Comparison of ENCODE assay signal across 9 mouse cellular contexts in the genomic region with DNA sequence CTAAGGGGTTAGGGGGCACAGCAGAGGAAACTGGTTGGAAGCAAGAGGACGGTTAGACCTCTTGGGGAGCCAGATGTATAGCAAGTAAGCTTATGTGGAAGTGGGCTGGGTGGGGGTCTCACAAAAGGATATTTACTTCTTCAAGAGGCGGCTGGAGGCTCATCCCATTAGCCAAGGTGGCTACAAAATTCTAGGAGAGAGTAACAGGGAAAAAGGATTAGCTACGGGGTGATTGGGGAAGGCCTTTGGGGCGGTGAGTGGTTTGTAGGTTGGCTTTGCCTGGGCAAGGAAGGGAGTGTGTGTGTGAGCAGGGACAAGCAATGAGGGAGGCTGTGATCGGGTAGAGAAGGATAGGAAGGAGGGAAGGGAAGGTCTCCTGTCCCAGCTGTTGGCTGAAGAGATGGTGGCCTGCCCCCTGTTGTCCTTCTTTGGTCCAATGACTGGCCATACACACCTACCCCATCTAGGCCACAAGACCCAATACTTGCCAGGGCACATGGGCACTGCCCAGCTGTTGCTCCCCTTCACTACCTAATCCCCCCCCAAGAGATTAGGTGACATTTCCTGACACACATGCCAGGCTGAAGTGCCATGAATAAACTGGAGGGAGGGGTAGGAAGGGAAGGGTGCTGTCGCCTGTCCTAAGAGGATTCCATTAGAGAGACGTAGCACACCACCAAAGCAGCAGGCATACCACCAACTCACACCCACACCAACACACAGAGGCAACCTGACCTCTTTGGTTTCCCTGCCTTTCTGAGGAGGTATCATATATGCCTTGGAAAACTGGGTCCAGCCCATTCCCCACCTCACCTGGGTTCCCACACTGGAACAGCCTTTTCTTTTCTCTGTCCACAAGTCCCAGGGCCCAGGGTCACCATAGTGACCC. TPM values are rescaled to one million over a fixed set of nuclear protein-coding genes. Genes with fewer than 3 reads are reported as not detected.
DNase-seq lines count a peak whose midpoint lies in the region; ATAC-seq and TF ChIP-seq lines count a peak whose summit lies in the region.
"Had no signal": no experiment of that assay in that cellular context is flagged by ENCODE, and none has a peak within 500 bp of the region (broad histone marks: within the 10 kb centered on the region; RNA-seq: fewer than 3 reads in every experiment).

No protein-coding gene starts in this region.

- no peaks in the 10 kb centered on the region for H3K27me3 ChIP-seq in heart, embryonic 10.5 days (ENCODE audit: insufficient read depth, poor library complexity, severe bottlenecking)
- H3K27me3 ChIP-seq in G1E (ENCODE audit: insufficient read depth, low read length), result no peaks in the 10 kb centered on the region
- H3K27me3 ChIP-seq in hindbrain, embryonic 13.5 days, result no peaks in the 10 kb centered on the region
- no peaks in the 10 kb centered on the region for H3K27me3 ChIP-seq in midbrain, embryonic 11.5 days (ENCODE audit: control insufficient read depth, insufficient read depth, low read length)

- DNase-seq in heart, embryonic 10.5 days (ENCODE audit: low spot score), result no peak
- DNase-seq in heart, postnatal 4 days, result no peak
- DNase-seq in G1E (ENCODE audit: low spot score), result no peak
- DNase-seq in midbrain, embryonic 11.5 days (ENCODE audit: low spot score, missing footprints), result no peak
- no peak for DNase-seq in cerebellum, adult 18-20 months
- no peak for DNase-seq in right cerebral cortex, adult 18-20 months
- DNase-seq in right cerebral cortex, postnatal 14 days, result no peak

- peaks cover 33% of the 10 kb centered on the region for H3K4me1 ChIP-seq in heart, embryonic 10.5 days
- peaks cover 65% of the 10 kb centered on the region for H3K4me1 ChIP-seq in G1E (ENCODE audit: insufficient read depth, low read depth, low read length)
- peaks cover 42% of the 10 kb centered on the region for H3K4me1 ChIP-seq in hindbrain, embryonic 13.5 days (replicated peaks)
- peaks cover 21% of the 10 kb centered on the region for H3K4me1 ChIP-seq in midbrain, embryonic 11.5 days (ENCODE audit: control insufficient read depth, insufficient read depth, low read length)

- TF ChIP-seq CTCF in G1E (IDR thresholded peaks at IDR 0.05; ENCODE audit: low read depth, low read length), result no peak

- H3K36me3 ChIP-seq in heart, embryonic 10.5 days, result peaks cover 53% of the 10 kb centered on the region
- H3K36me3 ChIP-seq in G1E (replicated peaks), result peaks cover 69% of the 10 kb centered on the region
- H3K36me3 ChIP-seq in hindbrain, embryonic 13.5 days, result peaks cover 40% of the 10 kb centered on the region
- H3K36me3 ChIP-seq in midbrain, embryonic 11.5 days (ENCODE audit: control insufficient read depth, insufficient read depth, low read length), result peaks cover 28% of the 10 kb centered on the region

- H3K27ac ChIP-seq in heart, embryonic 10.5 days, result 0 out of 2 replicates have a peak overlapping the region, but pooled peaks have one; percentile 8
- peak overlapping the region; percentile 58 for H3K27ac ChIP-seq in hindbrain, embryonic 13.5 days
- no peak overlapping the region for H3K27ac ChIP-seq in midbrain, embryonic 11.5 days (ENCODE audit: low read depth, low read length)

- H3K9me3 ChIP-seq in heart, embryonic 10.5 days, result no peaks in the 10 kb centered on the region
- H3K9me3 ChIP-seq in G1E (replicated peaks), result no peaks in the 10 kb centered on the region
- H3K9me3 ChIP-seq in hindbrain, embryonic 13.5 days, result no peaks in the 10 kb centered on the region
- H3K9me3 ChIP-seq in midbrain, embryonic 11.5 days (ENCODE audit: control insufficient read depth, low read length), result no peaks in the 10 kb centered on the region

- H3K4me2 ChIP-seq in hindbrain, embryonic 13.5 days, result peak overlapping the region; percentile 73
- H3K4me2 ChIP-seq in midbrain, embryonic 11.5 days, result peak overlapping the region; percentile 65

- WGBS in heart, embryonic 10.5 days, result 76% methylated on average over 7 of the region's 7 CpGs
- 75% methylated on average over 7 of the region's 7 CpGs for WGBS in hindbrain, embryonic 13.5 days
- WGBS in midbrain, embryonic 11.5 days, result 67% methylated on average over 7 of the region's 7 CpGs

- ATAC-seq in G1E (ENCODE audit: extremely low read depth, insufficient number of reproducible peaks, low FRiP score, poor library complexity, severe bottlenecking), result no peak
- no peak for ATAC-seq in hindbrain, embryonic 13.5 days (ENCODE audit: low FRiP score)
- ATAC-seq in midbrain, embryonic 11.5 days (ENCODE audit: low FRiP score), result no peak

- H3K9ac ChIP-seq in hindbrain, embryonic 13.5 days, result peak overlapping the region; percentile 98
- H3K9ac ChIP-seq in midbrain, embryonic 11.5 days (ENCODE audit: low read length), result peak overlapping the region; percentile 20

- peak overlapping the region; percentile 95 for H3K4me3 ChIP-seq in heart, embryonic 10.5 days
- peak overlapping the region; percentile 98; the same call in 1 of the 2 replicates for H3K4me3 ChIP-seq in G1E (ENCODE audit: low read depth, low read length)
- peak overlapping the region; percentile 94 for H3K4me3 ChIP-seq in hindbrain, embryonic 13.5 days
- peak overlapping the region; percentile 97 for H3K4me3 ChIP-seq in midbrain, embryonic 11.5 days (ENCODE audit: low read depth, low read length)

RNA-seq across cellular contexts. Expression of a gene that starts 2.2 kb away (rescaled TPM):
- 563 and 740 TPM in 2 replicates for polyA plus RNA-seq in heart, embryonic 10.5 days (2016; fragmentation: Nextera tagmentation; extraction: Ambion mirVana)
- 100 to 1,000 TPM; 306 to 324 TPM for total RNA-seq in heart, postnatal 4 days (2021)
- total RNA-seq in G1E (2014; fragmentation: Nextera tagmentation) (165 and 169 TPM in 2 replicates), G1E (2017) (97.2 and 113 TPM in 2 replicates)
- 89.5 and 105 TPM in 2 replicates for polyA plus RNA-seq in G1E (2012)
- 681 and 687 TPM in 2 replicates for polyA plus RNA-seq in hindbrain, embryonic 13.5 days (2015; fragmentation: Nextera tagmentation; extraction: Ambion mirVana)
- 276 and 281 TPM in 2 replicates for polyA plus RNA-seq in midbrain, embryonic 11.5 days (2014; fragmentation: Nextera tagmentation; extraction: Ambion mirVana)

RNA-seq across cellular contexts. Expression of a gene that starts 9.5 kb away (rescaled TPM):
- 11.7 and 19.1 TPM in 2 replicates for polyA plus RNA-seq in heart, embryonic 10.5 days (2016; fragmentation: Nextera tagmentation; extraction: Ambion mirVana)
- 1 to 10 TPM; 4.4 to 5.1 TPM for total RNA-seq in heart, postnatal 4 days (2021)
- total RNA-seq in G1E (2014; fragmentation: Nextera tagmentation) (0.53 and 2.4 TPM in 2 replicates), G1E (2017) (0.11 and 0.23 TPM in 2 replicates)
- polyA plus RNA-seq in G1E (2012), result 0.28 and 0.33 TPM in 2 replicates
- polyA plus RNA-seq in hindbrain, embryonic 13.5 days (2015; fragmentation: Nextera tagmentation; extraction: Ambion mirVana), result 52.2 and 56.3 TPM in 2 replicates
- 20.8 and 21.8 TPM in 2 replicates for polyA plus RNA-seq in midbrain, embryonic 11.5 days (2014; fragmentation: Nextera tagmentation; extraction: Ambion mirVana)
- total RNA-seq: granulocyte monocyte progenitor cell, adult 5-6 weeks had no signal

RNA-seq across cellular contexts. Expression of a gene that starts 13.3 kb away (rescaled TPM):
- 61.8 and 71.1 TPM in 2 replicates for polyA plus RNA-seq in heart, embryonic 10.5 days (2016; fragmentation: Nextera tagmentation; extraction: Ambion mirVana)
- 10 to 100 TPM; 42.0 to 43.0 TPM for total RNA-seq in heart, postnatal 4 days (2021)
- total RNA-seq in G1E (2014; fragmentation: Nextera tagmentation), result 129 and 135 TPM in 2 replicates
- total RNA-seq in G1E (2017), result 107 and 135 TPM in 2 replicates
- polyA plus RNA-seq in G1E (2012), result 65.6 and 87.1 TPM in 2 replicates
- 66.7 and 68.3 TPM in 2 replicates for polyA plus RNA-seq in hindbrain, embryonic 13.5 days (2015; fragmentation: Nextera tagmentation; extraction: Ambion mirVana)
- polyA plus RNA-seq in midbrain, embryonic 11.5 days (2014; fragmentation: Nextera tagmentation; extraction: Ambion mirVana), result 55.6 and 65.9 TPM in 2 replicates

RNA-seq across cellular contexts. Expression of a gene that starts 14.3 kb away (rescaled TPM):
- polyA plus RNA-seq in heart, embryonic 10.5 days (2016; fragmentation: Nextera tagmentation; extraction: Ambion mirVana), result 44.9 and 57.9 TPM in 2 replicates
- total RNA-seq in heart, postnatal 4 days (2021), result 10 to 100 TPM; 21.7 to 25.2 TPM
- total RNA-seq in G1E (2014; fragmentation: Nextera tagmentation), result 11.1 and 13.9 TPM in 2 replicates
- 15.6 and 20.4 TPM in 2 replicates for total RNA-seq in G1E (2017)
- polyA plus RNA-seq in G1E (2012), result 65.9 and 74.6 TPM in 2 replicates
- 16.2 and 19.7 TPM in 2 replicates for polyA plus RNA-seq in hindbrain, embryonic 13.5 days (2015; fragmentation: Nextera tagmentation; extraction: Ambion mirVana)
- 56.0 and 62.2 TPM in 2 replicates for polyA plus RNA-seq in midbrain, embryonic 11.5 days (2014; fragmentation: Nextera tagmentation; extraction: Ambion mirVana)

RNA-seq across cellular contexts. Expression of a gene that starts 32.0 kb away (rescaled TPM):
- 40.5 and 41.0 TPM in 2 replicates for polyA plus RNA-seq in heart, embryonic 10.5 days (2016; fragmentation: Nextera tagmentation; extraction: Ambion mirVana)
- total RNA-seq in heart, postnatal 4 days (2021), result 10 to 100 TPM; 78.5 to 80.3 TPM
- total RNA-seq in G1E (2014; fragmentation: Nextera tagmentation) (66.0 and 111 TPM in 2 replicates), G1E (2017) (11.3 and 13.5 TPM in 2 replicates)
- polyA plus RNA-seq in G1E (2012), result 203 and 244 TPM in 2 replicates
- polyA plus RNA-seq in hindbrain, embryonic 13.5 days (2015; fragmentation: Nextera tagmentation; extraction: Ambion mirVana), result 42.4 and 45.2 TPM in 2 replicates
- 43.6 and 44.4 TPM in 2 replicates for polyA plus RNA-seq in midbrain, embryonic 11.5 days (2014; fragmentation: Nextera tagmentation; extraction: Ambion mirVana)
